Mouse (Mus musculus) megakaryocyte progenitor cell, adult 5-6 weeks (primary cell): ENCODE measurements at regions not wholly inside any gene's neighbourhood (a gene's known extent, or its start where the extent isn't known, plus 50 kb on each side); places are given as distances from the start of the nearest gene placed in this dataset.
"Not testable (repeated sequence)": the region's sequence is repeated elsewhere in the genome, so short reads cannot be mapped to it uniquely, and the experiment has no call there.

ENCODE experiments used
- ATAC-seq: replicated peaks from 2 replicates; pipeline ENCODE4 v1.8.0; 2016; ENCODE audit warnings: mild to moderate bottlenecking, moderate TSS enrichment, inconsistent platforms; ENCODE audit not compliant: poor library complexity

DNA sequence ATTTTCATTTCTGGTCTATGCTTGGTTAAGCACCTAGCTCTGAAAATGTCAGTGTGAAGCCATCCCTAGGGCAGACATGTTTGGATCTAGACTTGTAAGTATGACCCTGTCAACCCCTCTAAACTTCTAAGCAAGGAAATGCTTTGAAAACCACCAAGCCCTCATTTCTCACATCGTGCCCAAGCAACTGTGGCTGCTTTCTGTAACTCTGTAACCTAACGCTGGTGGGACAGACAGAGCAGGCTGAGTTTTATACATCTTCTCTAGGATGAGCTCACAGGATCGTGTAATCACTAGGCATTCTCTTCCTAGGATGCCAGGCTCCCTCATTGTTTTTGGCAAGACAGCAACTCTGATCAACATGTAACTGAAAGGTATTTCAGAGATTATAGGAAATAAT lies 309.6 kb upstream of the Pkdcc start:
- ATAC-seq: no peak

DNA sequence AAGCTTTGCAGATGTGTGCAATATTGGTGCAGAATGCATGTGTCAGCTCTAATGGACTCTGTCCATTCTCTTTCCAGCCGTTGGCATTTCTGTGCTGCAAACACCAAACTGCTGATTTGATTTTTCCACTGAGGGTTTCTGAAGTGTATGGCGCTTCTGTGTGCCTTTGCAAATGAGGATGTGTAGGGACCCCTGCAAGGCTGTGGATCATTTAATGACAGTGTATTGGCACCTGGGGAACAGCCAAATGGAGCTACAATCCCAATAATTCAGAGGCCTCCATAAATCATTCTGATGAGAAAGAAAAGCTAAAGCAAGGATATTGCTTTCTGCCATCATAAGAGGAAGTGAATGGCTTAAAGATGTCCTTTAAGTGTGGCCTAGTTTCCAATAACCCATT lies 305.9 kb upstream of the Pkdcc start:
- ATAC-seq: no peak

DNA sequence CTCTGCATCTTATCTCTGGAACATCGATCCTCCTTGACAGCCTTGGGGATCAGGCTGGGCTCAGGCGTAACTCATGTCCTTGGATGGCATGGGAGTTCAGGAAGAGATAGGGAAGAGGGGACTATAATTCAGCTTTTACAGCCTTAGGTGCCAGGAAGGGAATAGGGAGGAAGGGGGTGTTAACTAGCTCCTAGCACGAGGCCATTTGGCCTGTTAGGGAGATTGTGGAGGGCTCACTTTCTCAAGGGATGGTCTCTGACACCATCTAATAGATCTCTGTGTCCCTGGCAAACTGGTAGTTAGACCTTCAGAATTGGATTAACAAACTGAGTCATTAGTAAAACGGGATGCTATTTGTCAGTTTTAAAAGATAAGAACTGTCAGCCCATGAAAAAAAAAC lies 292.1 kb upstream of the Pkdcc start:
- ATAC-seq: not testable (repeated sequence)

DNA sequence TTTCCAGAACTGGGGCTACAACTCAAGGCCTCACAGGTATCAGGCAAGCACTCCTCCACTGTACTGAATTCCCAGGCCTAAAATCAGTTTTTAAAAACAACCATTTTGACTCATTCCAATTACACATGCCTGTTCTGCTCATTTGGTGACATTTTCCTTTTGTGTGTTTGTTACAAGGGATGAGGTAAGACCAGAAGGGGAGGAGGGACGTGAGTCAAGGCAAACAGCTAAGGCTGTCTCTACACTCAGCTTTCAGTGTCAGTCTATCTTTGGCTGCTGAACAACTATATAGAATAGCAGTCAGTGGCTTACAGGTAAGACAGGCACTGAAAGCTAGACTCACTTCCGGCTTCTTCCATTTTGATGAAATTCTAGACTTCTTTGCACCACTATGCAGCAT lies 289.3 kb upstream of the Pkdcc start:
- no peak for ATAC-seq

DNA sequence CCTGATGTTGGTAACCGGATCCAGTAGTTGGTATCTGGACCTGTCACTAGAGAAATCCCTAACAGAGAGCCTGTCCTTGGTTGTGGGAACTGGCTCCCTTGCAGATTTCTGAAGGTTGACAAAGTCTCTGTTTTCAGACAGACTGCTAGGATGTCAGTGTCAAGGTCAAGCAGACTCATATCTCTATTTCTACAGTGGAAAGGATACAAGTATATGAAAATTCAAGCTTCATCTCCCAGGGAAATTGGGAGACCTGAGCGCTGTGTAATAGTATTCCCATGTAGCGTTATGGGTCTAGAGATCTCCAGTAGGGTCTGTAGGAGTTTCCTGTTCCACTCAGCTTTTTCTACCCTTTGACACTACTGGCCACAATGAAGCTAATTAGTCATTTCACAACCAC lies 287.4 kb upstream of the Pkdcc start:
- ATAC-seq: no peak

DNA sequence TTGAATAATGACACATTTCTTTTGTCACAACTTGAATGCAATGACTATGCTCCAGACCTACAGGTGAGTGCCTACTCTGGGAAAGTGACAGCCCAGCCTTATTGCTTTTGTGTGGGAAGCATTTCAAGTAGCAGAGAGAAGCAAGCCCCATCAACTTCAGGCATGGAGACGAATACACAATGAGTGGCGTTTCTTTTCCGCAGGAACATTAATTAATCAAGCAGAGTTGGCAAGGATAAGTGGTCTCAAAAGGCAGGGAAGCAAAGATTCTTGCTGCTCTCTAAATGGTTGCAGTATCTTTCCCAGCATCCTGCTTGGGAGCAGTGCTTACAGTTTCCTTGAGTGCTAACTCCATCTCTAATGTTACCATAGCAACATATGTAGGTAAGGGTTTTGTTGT lies 285.6 kb upstream of the Pkdcc start:
- ATAC-seq: no peak

DNA sequence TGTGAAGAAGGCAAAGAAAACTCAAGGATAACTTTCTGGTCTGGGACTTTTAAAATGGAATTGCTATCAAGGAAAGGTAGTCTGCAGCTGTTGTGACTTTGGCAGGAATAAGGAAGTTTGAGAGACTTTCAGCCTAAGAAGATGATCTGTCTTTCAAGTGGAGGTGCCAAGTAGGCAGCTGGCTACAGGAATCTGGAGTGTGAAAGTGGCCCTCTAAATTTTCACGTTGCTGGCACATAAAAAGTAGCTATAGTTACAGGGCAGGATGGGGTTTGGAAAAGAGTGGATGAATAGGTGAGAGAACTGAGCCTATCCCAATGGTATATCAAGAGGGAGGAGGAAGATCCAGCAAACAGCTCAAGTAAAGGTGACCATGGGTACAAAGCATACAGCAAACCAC lies 284.4 kb upstream of the Pkdcc start:
- ATAC-seq: no peak

DNA sequence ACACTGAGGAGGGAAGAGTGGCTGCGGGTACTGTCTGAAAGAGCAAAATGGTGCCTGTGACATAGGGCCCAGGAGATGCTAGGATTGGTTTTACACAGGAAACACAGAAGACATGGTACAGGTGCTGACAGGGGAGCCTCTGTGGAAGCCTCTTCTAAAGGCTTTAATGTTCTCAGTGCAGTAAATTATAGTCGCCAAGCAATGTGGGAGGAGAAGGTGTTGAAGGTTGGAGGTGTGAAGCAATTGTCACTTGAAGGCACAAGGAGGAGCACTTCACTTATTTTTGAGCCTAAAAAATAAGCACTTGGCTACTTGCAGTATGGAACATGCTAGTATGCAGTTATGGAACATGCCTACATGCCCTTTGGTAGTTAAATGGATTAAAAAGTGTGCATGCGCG lies 283.6 kb upstream of the Pkdcc start:
- ATAC-seq: no peak

DNA sequence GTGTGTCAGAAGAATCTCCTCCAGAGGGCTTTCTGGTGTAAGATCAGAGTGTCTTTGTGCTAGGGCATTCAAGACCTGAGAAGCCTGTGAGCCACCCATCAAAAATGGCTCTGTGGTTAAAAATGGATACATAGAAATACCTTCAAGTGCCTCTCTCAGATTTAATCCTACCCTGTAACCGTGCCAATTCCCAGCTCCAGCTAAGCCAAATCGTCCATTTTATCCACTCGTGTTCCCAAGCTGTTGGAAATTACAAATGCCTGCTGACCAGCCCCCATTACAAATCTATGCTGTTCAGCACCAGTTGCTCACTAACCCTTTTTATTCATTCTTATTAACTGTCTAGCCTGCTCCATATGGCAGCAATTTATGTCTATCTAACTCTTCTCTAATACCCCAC lies 278.3 kb upstream of the Pkdcc start:
- ATAC-seq: no peak

DNA sequence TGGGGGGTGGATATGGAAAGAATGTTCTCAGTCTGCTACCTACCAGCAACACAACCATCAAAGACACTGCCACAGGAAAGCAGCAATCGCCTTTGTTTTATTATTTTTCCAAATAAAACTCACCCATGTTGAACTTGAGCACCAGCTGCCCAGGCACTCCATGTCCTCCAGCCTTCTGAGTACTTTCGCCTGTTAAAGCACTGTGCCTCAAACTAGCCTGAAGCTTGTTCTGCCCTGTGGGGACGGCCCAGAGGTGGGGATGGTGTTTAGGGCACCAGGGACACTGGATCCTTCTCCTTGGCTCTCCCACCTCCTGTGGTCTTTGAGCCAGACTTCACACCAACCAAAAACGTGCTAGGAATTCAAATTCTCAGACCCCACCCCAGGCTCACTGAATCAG lies 269.0 kb upstream of the Pkdcc start:
- ATAC-seq: no peak

DNA sequence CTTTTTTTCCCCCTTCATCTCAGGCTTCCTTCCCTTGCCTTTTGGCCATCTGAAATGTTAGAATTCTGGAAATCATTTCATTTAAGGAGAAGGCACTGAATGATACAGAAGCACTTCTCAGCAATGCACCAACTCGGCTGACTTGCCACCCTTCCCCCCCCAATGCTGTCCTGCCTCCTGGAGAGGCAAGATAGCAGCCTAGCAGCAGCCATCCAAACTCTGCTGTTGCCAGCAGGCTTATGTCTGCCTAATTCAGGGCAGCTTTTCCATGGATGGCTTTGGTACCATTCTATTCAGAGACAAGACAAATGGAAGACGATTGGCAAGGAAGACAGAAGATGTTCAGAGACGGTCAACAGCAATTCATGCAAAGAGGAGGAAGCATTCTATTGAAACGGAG lies 265.3 kb upstream of the Pkdcc start:
- no peak for ATAC-seq

DNA sequence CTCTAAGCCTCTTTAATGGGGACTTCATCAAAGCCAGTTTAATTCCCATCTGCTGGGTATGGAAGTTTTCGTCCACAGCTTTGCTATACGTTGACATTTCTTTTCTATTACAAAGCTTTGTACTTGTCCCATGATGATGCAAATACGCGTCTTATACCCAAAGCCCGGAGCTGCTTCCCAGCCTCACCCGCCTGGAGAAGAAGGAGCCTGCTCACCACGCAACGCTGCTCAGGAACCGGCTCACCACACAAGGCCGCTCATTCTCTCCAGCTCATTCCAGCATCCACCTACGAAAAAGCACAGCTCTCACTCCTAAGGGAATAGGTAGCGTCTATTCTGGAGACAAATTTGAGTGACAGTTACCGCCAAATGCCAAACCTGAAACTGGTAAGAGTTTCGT lies 264.8 kb upstream of the Pkdcc start:
- ATAC-seq: no peak

DNA sequence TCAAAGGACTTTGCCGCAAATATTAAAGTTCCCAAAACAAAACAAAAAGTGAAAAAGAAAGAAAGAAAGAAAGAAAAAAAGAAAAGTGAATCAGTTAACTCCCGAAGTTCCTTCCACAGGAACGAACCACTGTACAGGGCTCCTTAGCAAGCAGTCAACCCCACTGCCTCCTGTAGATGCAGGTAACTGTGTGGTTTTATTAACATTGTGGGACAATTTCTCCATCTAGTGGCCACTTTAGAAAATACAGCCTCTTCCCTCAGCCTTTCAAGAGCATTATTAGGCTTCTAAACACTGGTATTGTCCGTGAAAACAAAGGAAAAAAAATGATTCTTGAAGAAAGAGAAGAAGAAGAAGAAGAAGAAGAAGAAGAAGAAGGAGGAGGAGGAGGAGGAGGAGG lies 257.7 kb upstream of the Pkdcc start:
- peak; percentile 73 for ATAC-seq

DNA sequence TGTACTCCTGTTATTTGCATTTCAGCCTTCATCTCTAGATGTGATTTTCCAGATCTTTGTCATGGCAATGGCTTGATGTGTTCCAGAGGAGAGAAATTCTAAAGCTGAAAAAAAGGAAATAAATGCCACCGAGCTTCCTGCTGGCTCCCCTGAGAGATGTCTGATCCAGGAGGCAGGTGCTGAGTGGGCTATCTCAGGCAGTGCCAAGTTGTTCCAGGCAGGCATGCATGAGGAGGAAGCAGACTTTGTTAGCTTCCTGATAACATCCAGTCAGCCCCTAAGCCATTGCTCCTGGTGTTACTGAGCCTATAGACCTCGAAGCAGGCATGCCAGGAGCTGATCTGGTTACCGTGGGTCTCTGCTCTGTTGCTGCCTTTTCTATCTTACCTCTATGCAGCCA lies 251.7 kb upstream of the Pkdcc start:
- no peak for ATAC-seq

DNA sequence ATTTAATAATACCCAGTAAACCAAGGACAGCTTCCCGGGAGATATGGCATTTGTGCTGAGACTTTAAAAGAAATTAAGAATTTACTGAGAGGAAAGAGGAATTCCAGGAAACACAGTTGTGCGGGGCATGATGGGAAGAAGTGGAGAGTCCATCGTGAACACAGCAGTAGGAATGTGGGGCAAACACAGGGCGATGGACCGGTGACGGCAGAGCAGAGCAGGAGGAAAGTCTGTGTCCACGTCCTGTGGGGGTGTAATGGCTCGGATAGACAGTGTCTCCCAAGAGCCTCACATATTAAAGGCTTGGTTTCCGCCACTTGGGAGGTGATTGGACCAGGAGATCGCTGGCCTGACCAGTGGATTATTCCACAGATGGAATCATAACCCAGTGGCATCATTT lies 215.4 kb upstream of the Pkdcc start:
- ATAC-seq: no peak

DNA sequence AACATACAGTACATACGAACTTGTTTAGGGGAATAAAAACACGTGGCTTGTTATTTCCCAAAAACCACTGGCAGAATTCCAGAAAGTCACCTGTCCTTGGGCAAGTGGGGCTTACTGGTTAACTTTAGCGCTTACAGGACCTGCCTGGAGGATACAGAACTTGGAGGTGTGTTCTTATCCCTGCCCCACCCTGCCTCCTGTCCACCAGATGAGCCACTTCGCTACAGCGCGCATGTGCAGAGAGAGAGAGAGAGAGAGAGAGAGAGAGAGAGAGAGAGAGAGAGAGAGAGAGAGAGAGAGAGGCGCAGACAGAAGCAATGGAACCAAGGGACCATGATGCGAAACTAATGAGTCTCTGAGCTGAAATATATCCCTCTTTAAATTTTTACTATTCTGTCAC lies 214.7 kb upstream of the Pkdcc start:
- ATAC-seq: no peak

DNA sequence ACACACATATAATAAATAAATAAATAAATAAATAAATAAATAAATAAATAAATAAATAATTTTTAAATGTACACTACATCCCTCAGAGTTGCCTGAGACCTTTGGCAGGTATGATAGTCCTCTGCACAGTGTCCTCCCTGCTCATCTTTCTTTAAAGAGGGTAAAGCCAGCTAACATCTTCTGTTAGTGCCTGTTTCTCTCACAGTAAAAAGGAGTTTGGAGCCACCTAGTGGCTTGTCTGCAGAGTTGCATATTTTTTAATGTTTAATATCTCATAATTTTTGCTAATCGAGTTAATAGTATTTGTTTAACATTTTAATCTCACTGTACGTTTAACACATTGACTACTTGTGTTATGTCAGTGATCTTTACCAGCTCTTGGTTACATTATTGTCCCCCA lies 213.5 kb upstream of the Pkdcc start:
- ATAC-seq: peak; percentile 74

DNA sequence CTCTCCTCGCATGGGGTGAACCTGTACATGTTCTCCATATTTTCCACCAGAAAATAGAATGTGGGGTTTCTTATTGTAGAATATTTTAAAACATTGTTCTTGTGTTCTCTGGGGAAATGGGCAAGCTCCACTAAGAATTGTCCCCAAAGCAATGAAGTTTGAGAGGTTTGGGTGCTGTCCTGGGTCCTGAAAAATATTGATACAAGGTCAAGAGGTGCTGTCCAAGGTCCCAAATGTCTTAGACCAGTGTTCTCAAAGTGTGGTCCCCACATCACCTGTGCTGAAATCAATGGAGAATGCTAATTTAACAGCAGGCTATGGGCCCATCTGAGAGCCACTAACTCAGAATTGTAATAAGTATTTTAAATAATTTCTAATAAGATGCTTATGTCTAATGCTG lies 204.2 kb upstream of the Pkdcc start:
- peak; percentile 64; the same call in 1 of the 2 replicates for ATAC-seq

DNA sequence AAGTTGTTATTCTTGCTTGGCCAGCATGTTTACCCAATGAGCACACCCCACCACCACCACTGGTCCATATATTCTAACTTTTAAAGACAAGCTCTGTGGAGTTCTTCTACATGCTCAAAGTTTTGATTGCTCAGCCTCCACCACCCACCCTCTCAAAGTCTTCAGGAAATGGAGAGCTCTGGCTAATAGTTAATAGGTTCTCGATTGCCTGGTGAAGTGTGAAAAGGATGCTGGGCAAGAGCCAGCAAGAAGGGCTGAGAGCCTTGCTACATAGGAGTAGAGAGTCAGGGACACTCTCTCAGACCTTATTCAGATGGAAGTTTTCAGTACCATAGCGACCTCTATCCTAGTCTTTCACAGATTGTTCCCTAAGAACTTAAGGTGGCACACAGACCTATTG lies 199.4 kb upstream of the Pkdcc start:
- no peak for ATAC-seq

DNA sequence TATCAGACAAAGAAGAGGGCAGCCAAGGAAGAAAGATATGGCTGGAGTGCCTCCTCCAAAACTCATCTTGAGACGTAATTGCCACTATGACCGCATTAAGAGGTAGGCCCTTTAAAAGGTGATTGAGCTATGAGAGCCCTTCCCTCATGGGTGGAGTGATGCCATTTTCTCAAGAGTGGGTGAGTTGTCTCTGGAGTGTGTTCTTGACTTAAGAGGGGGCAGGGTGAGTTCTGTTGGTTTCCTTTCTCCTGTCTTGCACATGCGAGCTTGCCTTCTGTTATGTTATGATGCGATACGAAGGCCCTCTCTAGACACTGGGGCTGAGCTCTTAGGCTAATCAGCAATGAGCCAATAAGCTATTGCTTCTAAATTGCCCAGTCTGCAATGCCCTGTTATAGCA lies 198.2 kb upstream of the Pkdcc start:
- no peak for ATAC-seq

DNA sequence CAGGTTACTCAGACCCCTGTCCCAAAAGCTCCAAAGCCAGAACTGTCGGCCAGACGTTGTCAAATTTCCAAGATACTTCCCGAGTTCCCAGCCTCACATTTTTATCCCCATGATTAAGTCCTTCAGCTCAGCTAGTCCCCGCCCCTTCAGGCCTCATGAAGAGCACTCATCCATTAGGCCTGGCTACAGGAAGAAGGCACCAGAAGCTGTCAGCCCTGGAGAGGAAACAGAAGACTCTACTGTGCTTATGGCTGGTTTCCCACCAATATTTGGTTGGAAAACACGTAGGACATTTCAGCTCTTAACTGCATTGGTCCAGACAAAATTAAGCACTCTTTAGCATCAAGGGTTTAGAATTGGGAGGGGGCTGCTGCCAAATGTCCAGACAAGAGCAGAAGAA lies 195.8 kb upstream of the Pkdcc start:
- no peak for ATAC-seq

DNA sequence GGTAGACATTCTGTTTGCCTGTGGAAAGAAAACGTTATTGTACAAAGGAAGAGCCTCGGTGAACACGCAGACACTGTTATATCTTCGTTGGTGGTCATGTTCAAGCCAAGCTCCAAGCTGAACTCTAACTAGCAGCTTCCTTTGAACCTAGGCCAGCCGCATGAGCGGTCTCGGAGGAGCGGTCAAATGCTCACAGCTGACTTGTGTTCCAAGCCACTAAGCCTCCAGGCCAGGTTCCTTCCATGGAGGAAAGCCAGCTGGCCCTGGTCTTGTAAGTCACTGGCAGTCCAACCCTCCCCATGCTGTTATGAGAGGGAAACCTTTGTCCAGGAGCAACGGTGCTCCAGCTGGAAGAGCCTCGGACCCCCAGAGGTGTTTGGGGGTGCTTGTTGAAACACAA lies 194.5 kb upstream of the Pkdcc start:
- ATAC-seq: no peak

DNA sequence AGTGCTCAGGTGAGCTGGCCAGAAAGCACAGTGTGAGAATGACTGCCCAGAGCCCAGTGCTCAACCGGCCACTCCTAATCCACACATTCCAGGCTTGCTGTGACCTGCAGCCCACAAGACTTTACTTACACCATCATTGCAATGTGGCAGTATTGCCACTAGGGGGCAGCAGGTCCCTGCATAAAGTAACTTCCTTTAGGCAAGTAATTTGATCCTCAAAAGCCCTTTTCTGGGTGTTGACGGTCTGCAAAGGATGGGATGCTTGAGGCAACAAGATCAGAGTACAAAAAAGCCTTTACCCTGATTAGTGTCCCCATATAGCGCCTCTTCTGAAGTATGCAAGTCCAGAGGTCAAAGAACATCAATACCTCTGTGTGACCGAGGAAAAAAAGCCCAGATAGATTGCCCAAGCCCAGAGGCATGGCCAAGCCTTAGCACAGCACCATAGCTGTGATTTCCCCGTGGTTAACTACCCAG lies 189.7 kb upstream of the Pkdcc start:
- ATAC-seq: peak; percentile 93

DNA sequence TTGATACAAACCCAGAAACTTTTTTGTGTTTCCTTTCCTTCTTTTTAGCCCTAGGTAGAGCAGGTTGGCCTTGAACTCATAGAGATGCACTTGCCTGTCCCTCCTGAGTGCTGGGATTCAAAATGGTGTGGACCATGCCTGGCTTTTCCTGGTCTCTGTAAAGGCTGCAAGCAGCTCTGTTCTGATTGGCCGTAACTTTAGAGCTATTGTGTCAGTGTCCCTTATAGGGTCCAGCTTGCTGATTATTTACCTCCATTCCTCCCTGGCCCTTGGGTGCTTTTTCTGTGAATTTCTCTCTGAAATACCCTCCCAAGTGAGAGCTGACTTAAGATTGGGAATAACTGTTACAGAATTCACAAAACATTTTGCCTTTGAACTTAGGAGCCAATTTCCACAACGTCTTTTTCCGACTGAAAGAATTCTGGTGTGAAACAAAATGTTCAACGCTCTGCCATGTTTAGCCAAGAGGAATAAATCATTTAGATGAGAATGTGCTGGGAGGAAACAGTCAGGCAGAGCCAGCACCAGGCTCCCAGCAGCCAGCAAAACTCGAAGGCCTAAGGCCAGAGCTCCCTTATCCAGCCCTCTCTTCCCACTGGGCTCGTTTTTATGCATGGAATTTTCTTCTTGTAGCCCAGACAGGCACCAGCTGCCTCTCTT lies 180.0 kb upstream of the Pkdcc start:
- ATAC-seq: no peak
